Mouse (Mus musculus): ENCODE data around the gene Mif4gd. TPM values are rescaled to one million over a fixed set of nuclear protein-coding genes. Genes with fewer than 3 reads are reported as not detected.

Mif4gd gene
- polyA plus RNA-seq, 1 experiment from 2014 or later, result 12.0 TPM

GRCm38 (mm10) chr11:115630532-115631504 lies 18.0 kb upstream of the Mif4gd start:
- H3K4me3 ChIP-seq, result no peak overlapping the region
- no peak overlapping the region for H3K27ac ChIP-seq
- H3K4me1 ChIP-seq, result peaks cover 10% of the 10 kb centered on the region
- 52% methylated on average over 16 of the region's 16 CpGs for WGBS
- no peak overlapping the region for H3K4me2 ChIP-seq (replicated peaks)
- no peaks in the 10 kb centered on the region for H3K27me3 ChIP-seq
- H3K36me3 ChIP-seq, result no peaks in the 10 kb centered on the region
- ATAC-seq (ENCODE audit: low FRiP score), result no peak
- H3K9ac ChIP-seq, result no peak overlapping the region
- no peaks in the 10 kb centered on the region for H3K9me3 ChIP-seq (replicated peaks)

- H3K4me1 ChIP-seq, result peaks cover 10% of the 10 kb centered on the region
- no peaks in the 10 kb centered on the region for H3K27me3 ChIP-seq
- H3K4me3 ChIP-seq, result no peak overlapping the region
- H3K9ac ChIP-seq, result no peak overlapping the region
- no peak for ATAC-seq (ENCODE audit: low FRiP score)
- H3K36me3 ChIP-seq, result no peaks in the 10 kb centered on the region
- no peak overlapping the region for H3K27ac ChIP-seq
- H3K9me3 ChIP-seq (replicated peaks), result no peaks in the 10 kb centered on the region
- 87% methylated on average over 13 of the region's 13 CpGs for WGBS
- no peak overlapping the region for H3K4me2 ChIP-seq (replicated peaks)
Measured at GRCm38 (mm10) chr11:115629734-115630531, 17.2 kb upstream of the Mif4gd start.

GRCm38 (mm10) chr11:115628465-115629101 lies 15.8 kb upstream of the Mif4gd start:
- 53% methylated on average over 13 of the region's 13 CpGs for WGBS
- H3K9me3 ChIP-seq (replicated peaks), result no peaks in the 10 kb centered on the region
- peak overlapping the region; percentile 93 for H3K4me2 ChIP-seq (replicated peaks)
- H3K36me3 ChIP-seq, result 0 out of 2 replicates have a peak, but pooled peaks cover 3% of the 10 kb centered on the region
- ATAC-seq (ENCODE audit: low FRiP score), result peak; percentile 49
- H3K9ac ChIP-seq, result peak overlapping the region; percentile 45; the same call in 1 of the 2 replicates
- H3K4me1 ChIP-seq, result peaks cover 10% of the 10 kb centered on the region
- no peak overlapping the region for H3K27ac ChIP-seq
- H3K27me3 ChIP-seq, result no peaks in the 10 kb centered on the region
- peak overlapping the region; percentile 61 for H3K4me3 ChIP-seq

- Histone ChIP-seq H3K27ac (no peak within 1 kb of the TSS), H3K4me3 (peak within 1 kb of the TSS; percentile 61), H3K9ac (peak within 1 kb of the TSS; percentile 74), H3K4me1 (peaks cover 10% of the 10 kb centered on the region), H3K27me3 (no peaks in the 10 kb centered on the region), H3K4me2 (replicated peaks) (peak within 1 kb of the TSS; percentile 93), H3K36me3 (peaks cover 10% of the 10 kb centered on the region; the same call in 1 of the 2 replicates), H3K9me3 (replicated peaks) (no peaks in the 10 kb centered on the region)
- under 1% methylated on average over 47 of the region's 47 CpGs for WGBS
- ATAC-seq (ENCODE audit: low FRiP score), result peak; percentile 100
Measured at GRCm38 (mm10) chr11:115627705-115628464, 15.1 kb upstream of the Mif4gd start, which contains the start of gene Slc25a19. Gene Slc25a19 (minus strand): TSS chr11:115628295.

GRCm38 (mm10) chr11:115626824-115627616 lies 14.3 kb upstream of the Mif4gd start:
- H3K9me3 ChIP-seq (replicated peaks), result no peaks in the 10 kb centered on the region
- no peak overlapping the region for H3K27ac ChIP-seq
- no peak for ATAC-seq (ENCODE audit: low FRiP score)
- peak overlapping the region; percentile 74 for H3K9ac ChIP-seq
- H3K4me3 ChIP-seq, result peak overlapping the region; percentile 61
- WGBS, result 56% methylated on average over 11 of the region's 11 CpGs
- H3K27me3 ChIP-seq, result no peaks in the 10 kb centered on the region
- H3K36me3 ChIP-seq, result peaks cover 18% of the 10 kb centered on the region
- H3K4me2 ChIP-seq (replicated peaks), result peak overlapping the region; percentile 93
- peaks cover 10% of the 10 kb centered on the region for H3K4me1 ChIP-seq

- H3K9ac ChIP-seq, result no peak overlapping the region
- WGBS, result 83% methylated on average over 9 of the region's 9 CpGs
- H3K36me3 ChIP-seq, result peaks cover 24% of the 10 kb centered on the region
- peaks cover 10% of the 10 kb centered on the region for H3K4me1 ChIP-seq
- no peak overlapping the region for H3K4me3 ChIP-seq
- no peak for ATAC-seq (ENCODE audit: low FRiP score)
- no peaks in the 10 kb centered on the region for H3K27me3 ChIP-seq
- no peak overlapping the region for H3K27ac ChIP-seq
- H3K9me3 ChIP-seq (replicated peaks), result no peaks in the 10 kb centered on the region
- H3K4me2 ChIP-seq (replicated peaks), result no peak overlapping the region
Measured at GRCm38 (mm10) chr11:115625877-115626276, 13.1 kb upstream of the Mif4gd start.

- no peaks in the 10 kb centered on the region for H3K9me3 ChIP-seq (replicated peaks)
- H3K27ac ChIP-seq, result no peak overlapping the region
- H3K4me2 ChIP-seq (replicated peaks), result no peak overlapping the region
- no peaks in the 10 kb centered on the region for H3K27me3 ChIP-seq
- peaks cover 46% of the 10 kb centered on the region for H3K36me3 ChIP-seq
- no peak for ATAC-seq (ENCODE audit: low FRiP score)
- no peak overlapping the region for H3K9ac ChIP-seq
- peaks cover 10% of the 10 kb centered on the region for H3K4me1 ChIP-seq
- H3K4me3 ChIP-seq, result no peak overlapping the region
- WGBS, result 81% methylated on average over 9 of the region's 9 CpGs
Measured at GRCm38 (mm10) chr11:115623487-115624070, 10.8 kb upstream of the Mif4gd start.

GRCm38 (mm10) chr11:115619949-115620348 lies 7.2 kb upstream of the Mif4gd start:
- Histone ChIP-seq H3K9me3 (replicated peaks) (no peaks in the 10 kb centered on the region), H3K36me3 (peaks cover 64% of the 10 kb centered on the region), H3K4me2 (replicated peaks) (no peak overlapping the region), H3K4me3 (no peak overlapping the region), H3K9ac (no peak overlapping the region), H3K4me1 (no peaks in the 10 kb centered on the region), H3K27me3 (no peaks in the 10 kb centered on the region), H3K27ac (no peak overlapping the region)
- no peak for ATAC-seq (ENCODE audit: low FRiP score)
- 92% methylated on average over 7 of the region's 7 CpGs for WGBS

- 88% methylated on average over 16 of the region's 16 CpGs for WGBS
Measured at GRCm38 (mm10) chr11:115618732-115619516, 6.2 kb upstream of the Mif4gd start.

GRCm38 (mm10) chr11:115618001-115618400 lies 5.2 kb upstream of the Mif4gd start:
- no peak overlapping the region for H3K27ac ChIP-seq
- H3K4me1 ChIP-seq, result peaks cover 8% of the 10 kb centered on the region
- ATAC-seq (ENCODE audit: low FRiP score), result no peak
- H3K27me3 ChIP-seq, result peaks cover 3% of the 10 kb centered on the region; the same call in 1 of the 2 replicates
- H3K9me3 ChIP-seq (replicated peaks), result no peaks in the 10 kb centered on the region
- H3K36me3 ChIP-seq, result peaks cover 62% of the 10 kb centered on the region
- no peak overlapping the region for H3K4me3 ChIP-seq
- no peak overlapping the region for H3K9ac ChIP-seq
- H3K4me2 ChIP-seq (replicated peaks), result no peak overlapping the region
- 95% methylated on average over 2 of the region's 2 CpGs for WGBS

More at GRCm38 (mm10) chr11:115618732-115619516, 6.2 kb upstream of the Mif4gd start:
- no peak overlapping the region for H3K4me2 ChIP-seq (replicated peaks)
- 0 out of 2 replicates have a peak, but pooled peaks cover under 1% of the 10 kb centered on the region for H3K4me1 ChIP-seq
- peaks cover 70% of the 10 kb centered on the region for H3K36me3 ChIP-seq
- no peaks in the 10 kb centered on the region for H3K9me3 ChIP-seq (replicated peaks)
- no peak overlapping the region for H3K4me3 ChIP-seq
- no peak for ATAC-seq (ENCODE audit: low FRiP score)
- H3K27ac ChIP-seq, result no peak overlapping the region
- no peaks in the 10 kb centered on the region for H3K27me3 ChIP-seq
- H3K9ac ChIP-seq, result no peak overlapping the region

Measured in hindbrain, embryonic 12.5 days (tissue).